Mouse (Mus musculus): ENCODE data around the gene Ces1e. TPM values are rescaled to one million over a fixed set of nuclear protein-coding genes. Genes with fewer than 3 reads are reported as not detected.

The Ces1e gene
- total RNA-seq, 2 experiments from 2014 or later: 1.1 to 1.2 TPM

- peak; percentile 14 for DNase-seq
Observed at GRCm38 (mm10) chr8:93174554-93174953, 54.9 kb downstream of the Ces1e start.

GRCm38 (mm10) chr8:93171846-93172590, 57.4 kb downstream of the Ces1e start:
- DNase-seq: peak; percentile 66

- DNase-seq: no peak
Observed at GRCm38 (mm10) chr8:93163363-93163762, 66.1 kb downstream of the Ces1e start.

- DNase-seq: no peak
Observed at GRCm38 (mm10) chr8:93151401-93151800, 78.0 kb downstream of the Ces1e start.

Other genes with a start within 250 kb of the Ces1e start
- not detected for gene Ces1a, start 181.4 kb downstream of the Ces1e start, total RNA-seq (2021)
- gene Ces1b, start 149.6 kb downstream of the Ces1e start, total RNA-seq (2021): not detected
- gene Ces1c, start 98.3 kb downstream of the Ces1e start, total RNA-seq (2021): not detected
- gene Ces1d, start 31.8 kb downstream of the Ces1e start, total RNA-seq (2021): 1 to 10 TPM; 3.7 to 8.5 TPM
- not detected for gene Ces1f, start 50.1 kb upstream of the Ces1e start, total RNA-seq (2021)
- gene Ces1g, start 107.7 kb upstream of the Ces1e start, total RNA-seq (2021): not detected
- gene Ces1h, start 150.1 kb upstream of the Ces1e start, total RNA-seq (2021): not detected